Mouse (Mus musculus) kidney, postnatal 0 days (tissue): Measurements from ENCODE around the gene Rpap1. TPM values are rescaled to one million over a fixed set of nuclear protein-coding genes. Genes with fewer than 3 reads are reported as not detected.

ENCODE experiments used
- ATAC-seq: fragments of 200-750 bp; cut with Nextera tagmentation; replicated peaks from 2 replicates; pipeline ENCODE4 v1.8.0; 2017; ENCODE audit warnings: low read depth, moderate number of reproducible peaks, moderate TSS enrichment, moderate library complexity; ENCODE audit not compliant: low FRiP score
- DNase-seq: peaks from one replicate; pipeline ENCODE4 v3.0.0-alpha.2; 2016; ENCODE audit warnings: low spot score
- H3K27ac ChIP-seq: fragments of 300-500 bp; sonication (generic); 2 replicates; pipeline ENCODE4 v1.5.1; 2014; ENCODE audit warnings: mild to moderate bottlenecking
- H3K27me3 ChIP-seq: fragments of 300-500 bp; sonication (generic); 2 replicates; pipeline ENCODE4 v1.6.1; 2014; ENCODE audit warnings: low read length, mixed read lengths; ENCODE audit not compliant: insufficient read depth
- H3K36me3 ChIP-seq: fragments of 300-500 bp; sonication (generic); 2 replicates; pipeline ENCODE4 v1.6.1; 2014; ENCODE audit warnings: low read length, mixed read lengths; ENCODE audit not compliant: insufficient read depth
- H3K4me1 ChIP-seq: fragments of 300-500 bp; sonication (generic); replicated peaks from 2 replicates; pipeline ENCODE4 v1.6.1; 2014; ENCODE audit warnings: antibody characterized with exemption, low read length, mixed read lengths; ENCODE audit not compliant: insufficient read depth
- H3K4me2 ChIP-seq: fragments of 300-500 bp; sonication (generic); 2 replicates; pipeline ENCODE4 v1.6.1; 2014; ENCODE audit warnings: mild to moderate bottlenecking, low read length, moderate library complexity, mixed read lengths
- H3K4me3 ChIP-seq: fragments of 300-500 bp; sonication (generic); replicated peaks from 2 replicates; pipeline ENCODE4 v1.5.1; 2014; ENCODE audit warnings: low read depth, low read length
- H3K9ac ChIP-seq: fragments of 300-500 bp; sonication (generic); 2 replicates; pipeline ENCODE4 v1.6.1; 2014; ENCODE audit warnings: low read depth, low read length
- H3K9me3 ChIP-seq: fragments of 300-500 bp; sonication (generic); replicated peaks from 2 replicates; pipeline ENCODE4 v1.6.1; 2016; ENCODE audit warnings: low read length, inconsistent platforms, mixed read lengths
- CTCF ChIP-seq: IDR thresholded peaks from 2 replicates; pipeline ENCODE4 v1.5.1; 2016; ENCODE audit warnings: antibody characterized with exemption, low read depth, mild to moderate bottlenecking, moderate library complexity
- WGBS: fragments of 180-500 bp; shearing (Covaris S2); extraction: QIAGEN DNeasy Blood & Tissue Kit; methylation state at CpG from one replicate; pipeline ENCODE4 v1.1.7; 2014; 5-methylcytosine and 5-hydroxymethylcytosine counted together
- polyA plus RNA-seq: library from polyadenylated mRNA; unstranded; fragments of >200 nt; fragmentation: Nextera tagmentation; extraction: Ambion mirVana; gene quantifications from 2 replicates; pipeline ENCODE4 v1.2.1, GENCODE M21; 2015

Rpap1 gene
- polyA plus RNA-seq, 1 experiment from 2014 or later = 15.7 TPM

DNA sequence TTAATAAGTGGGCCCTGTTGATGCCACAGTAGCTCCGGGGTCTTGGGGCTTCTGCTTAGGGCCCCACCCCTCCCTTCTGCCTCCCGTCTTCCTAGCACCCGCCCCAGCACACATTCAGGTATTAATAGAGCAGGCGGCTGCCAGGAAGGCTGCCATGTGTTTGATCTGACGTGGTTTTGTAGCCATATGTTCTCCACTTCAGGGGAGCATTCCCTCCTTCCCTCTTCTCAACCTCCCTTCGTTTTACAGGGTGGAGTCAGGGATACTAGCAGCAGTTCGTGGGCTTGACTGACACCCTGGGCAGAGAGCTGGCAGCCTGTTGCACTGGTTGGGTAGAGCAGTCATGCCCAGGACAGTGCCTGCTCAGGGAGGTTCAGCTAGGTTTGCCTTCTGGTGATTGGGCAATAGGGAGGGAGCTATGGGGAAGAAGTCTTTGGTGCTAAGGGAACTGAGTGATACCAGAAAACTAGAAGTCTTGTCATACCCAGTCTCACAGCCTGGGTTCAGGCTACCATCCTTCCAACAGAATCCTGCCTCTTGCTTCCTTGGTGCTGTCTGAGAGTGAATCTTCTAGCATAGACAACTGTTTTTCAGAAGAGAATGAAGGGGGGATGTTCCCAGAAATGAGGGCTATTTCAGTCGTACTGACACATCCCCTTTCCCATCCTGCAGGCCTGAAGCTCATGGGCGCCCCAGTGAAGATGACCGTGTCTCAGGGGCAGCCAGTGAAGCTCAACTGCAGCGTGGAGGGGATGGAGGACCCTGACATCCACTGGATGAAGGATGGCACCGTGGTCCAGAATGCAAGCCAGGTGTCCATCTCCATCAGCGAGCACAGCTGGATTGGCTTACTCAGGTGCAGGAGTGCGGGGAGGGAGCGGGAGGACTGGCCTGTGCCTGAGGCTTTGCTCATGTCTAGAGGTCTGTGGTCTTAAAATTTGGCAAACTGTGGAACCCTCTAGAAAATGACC is 13.8 kb upstream of the Rpap1 start:
- no peak for DNase-seq
- 0 out of 2 replicates have a peak overlapping the region, but pooled peaks have one; percentile 23 for H3K9ac ChIP-seq
- WGBS = 62% methylated on average over 15 of the region's 15 CpGs
- 0 out of 2 replicates have a peak, but pooled peaks cover 5% of the 10 kb centered on the region for H3K4me1 ChIP-seq
- H3K9me3 ChIP-seq = no peaks in the 10 kb centered on the region
- peak overlapping the region; percentile 100 for H3K4me2 ChIP-seq
- no peak overlapping the region for H3K27ac ChIP-seq
- no peak overlapping the region for H3K4me3 ChIP-seq
- 0 out of 2 replicates have a peak, but pooled peaks cover 4% of the 10 kb centered on the region for H3K36me3 ChIP-seq
- TF ChIP-seq CTCF = no peak
- H3K27me3 ChIP-seq = no peaks in the 10 kb centered on the region
- no peak for ATAC-seq

DNA sequence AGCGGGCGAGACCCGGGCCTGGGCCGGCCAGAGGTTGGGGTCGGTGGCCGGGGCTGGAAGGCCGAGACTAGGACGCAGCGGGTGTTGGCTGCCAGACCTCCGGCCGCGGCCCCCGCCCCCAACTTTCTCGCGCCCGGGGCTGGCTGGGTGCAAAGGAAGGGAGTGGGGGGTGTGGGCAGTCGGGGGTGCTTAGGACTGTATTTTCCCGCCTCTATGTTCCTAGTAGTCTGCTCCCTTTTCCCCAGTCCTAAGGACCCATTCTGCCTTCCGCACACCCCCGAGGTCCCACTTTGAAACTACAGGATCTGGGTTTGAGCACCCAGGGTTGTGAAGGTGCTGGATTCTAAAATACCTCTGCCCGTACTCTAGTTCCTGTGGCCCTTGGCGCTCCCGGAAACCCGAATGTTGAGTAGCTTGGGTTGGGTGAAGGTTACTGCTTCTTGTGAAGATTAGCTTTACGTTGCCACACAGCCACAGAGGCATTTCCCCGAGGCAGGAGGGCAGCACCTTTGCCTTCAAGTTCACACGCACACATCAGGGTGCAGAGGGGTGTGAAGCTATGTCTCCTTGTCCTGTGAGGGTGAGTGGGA is 12.7 kb upstream of the Rpap1 start:
- Histone ChIP-seq H3K9me3 (no peaks in the 10 kb centered on the region), H3K4me1 (0 out of 2 replicates have a peak, but pooled peaks cover 5% of the 10 kb centered on the region), H3K4me3 (peak overlapping the region; percentile 74), H3K4me2 (peak overlapping the region; percentile 100), H3K36me3 (no peaks in the 10 kb centered on the region), H3K27me3 (no peaks in the 10 kb centered on the region), H3K27ac (no peak overlapping the region), H3K9ac (peak overlapping the region; percentile 74)
- WGBS = under 1% methylated on average over 27 of the region's 27 CpGs
- ATAC-seq (0 out of 2 replicates have a peak, but pooled peaks have one; percentile 3), DNase-seq (peak; percentile 8)
- no peak for TF ChIP-seq CTCF

DNA sequence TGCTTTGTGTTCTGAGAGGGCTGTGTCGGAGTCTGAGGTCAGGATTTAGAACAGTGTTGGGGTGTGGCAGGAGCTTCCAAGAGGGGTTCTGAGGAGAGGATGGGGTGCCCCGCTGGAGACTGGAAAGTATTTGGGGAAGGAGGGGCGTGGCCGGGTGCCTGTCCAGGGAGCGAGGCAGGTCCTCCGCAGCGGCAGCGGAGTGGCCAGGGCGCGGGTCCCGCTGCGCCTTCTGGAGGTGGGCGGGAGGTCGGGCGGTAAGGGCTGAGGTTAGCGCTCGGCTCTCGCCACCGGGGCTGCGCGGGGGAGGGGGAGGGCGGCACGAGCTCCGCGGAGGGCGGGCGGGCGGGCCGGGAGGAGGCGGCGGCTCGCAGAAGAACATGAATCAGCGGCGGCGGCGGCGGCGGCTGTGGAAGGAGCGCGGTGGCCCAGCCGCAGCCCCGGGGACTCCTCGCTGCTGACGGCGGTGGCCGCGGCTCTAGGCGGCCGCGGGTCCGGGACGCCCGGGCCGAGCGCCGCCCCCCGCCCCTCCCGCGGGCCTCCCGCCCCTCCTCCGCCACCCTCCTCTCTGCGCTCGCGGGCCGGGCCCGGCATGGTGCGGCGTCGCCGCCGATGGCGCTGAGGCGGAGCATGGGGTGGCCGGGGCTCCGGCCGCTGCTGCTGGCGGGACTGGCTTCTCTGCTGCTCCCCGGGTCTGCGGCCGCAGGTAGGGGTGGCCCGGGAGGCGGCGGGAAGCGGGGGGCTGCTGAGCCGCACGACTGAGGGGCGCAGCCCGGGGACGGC is 12.0 kb upstream of the Rpap1 start:
- Histone ChIP-seq H3K27me3 (no peaks in the 10 kb centered on the region), H3K9me3 (no peaks in the 10 kb centered on the region), H3K4me3 (peak overlapping the region; percentile 74), H3K4me2 (peak overlapping the region; percentile 100), H3K36me3 (no peaks in the 10 kb centered on the region), H3K4me1 (0 out of 2 replicates have a peak, but pooled peaks cover 5% of the 10 kb centered on the region), H3K9ac (peak overlapping the region; percentile 74), H3K27ac (no peak overlapping the region)
- DNase-seq (peak; percentile 47), ATAC-seq (peak; percentile 62)
- no peak for TF ChIP-seq CTCF
- under 1% methylated on average over 25 of the region's 89 CpGs for WGBS

DNA sequence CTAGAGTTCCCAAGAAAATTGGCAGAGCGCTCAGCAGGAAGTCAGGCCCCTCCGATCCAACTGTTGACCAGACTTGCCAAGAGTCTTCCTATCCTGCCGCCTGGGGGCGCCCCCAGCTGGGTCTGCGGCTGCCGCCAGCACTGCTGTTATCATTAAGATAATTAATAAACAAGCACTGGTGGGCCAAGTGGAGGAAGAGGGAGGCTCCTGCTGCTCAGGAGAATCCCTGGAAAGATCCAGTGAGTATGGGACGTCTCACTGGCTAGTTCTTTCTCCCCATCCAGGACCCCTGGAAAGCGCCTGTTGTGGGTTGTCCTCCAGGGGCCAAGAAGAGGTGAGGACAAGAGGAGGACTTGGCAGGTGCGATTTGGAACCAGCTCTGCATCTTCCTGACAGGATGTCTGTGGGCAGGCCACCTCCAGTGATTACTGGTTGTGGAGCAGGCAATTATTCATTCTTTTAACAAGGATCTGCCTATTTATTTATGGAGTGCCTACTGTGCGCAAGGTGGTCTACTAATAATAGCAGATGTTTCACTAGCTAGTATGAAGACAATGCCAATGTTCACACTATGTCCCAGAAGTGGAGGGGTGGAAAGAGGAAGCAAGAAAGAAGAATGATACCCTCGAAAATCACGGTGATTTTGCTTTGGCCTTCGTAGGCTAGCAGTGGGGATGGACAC is 11.1 kb upstream of the Rpap1 start:
- Histone ChIP-seq H3K4me3 (no peak overlapping the region), H3K36me3 (no peaks in the 10 kb centered on the region), H3K4me2 (no peak overlapping the region; the same call in 1 of the 2 replicates), H3K4me1 (0 out of 2 replicates have a peak, but pooled peaks cover 5% of the 10 kb centered on the region), H3K27ac (no peak overlapping the region), H3K27me3 (no peaks in the 10 kb centered on the region), H3K9me3 (no peaks in the 10 kb centered on the region), H3K9ac (no peak overlapping the region)
- ATAC-seq = no peak
- peak; percentile 71 for TF ChIP-seq CTCF
- peak; percentile 84 for DNase-seq
- 13% methylated on average over 13 of the region's 13 CpGs for WGBS

DNA sequence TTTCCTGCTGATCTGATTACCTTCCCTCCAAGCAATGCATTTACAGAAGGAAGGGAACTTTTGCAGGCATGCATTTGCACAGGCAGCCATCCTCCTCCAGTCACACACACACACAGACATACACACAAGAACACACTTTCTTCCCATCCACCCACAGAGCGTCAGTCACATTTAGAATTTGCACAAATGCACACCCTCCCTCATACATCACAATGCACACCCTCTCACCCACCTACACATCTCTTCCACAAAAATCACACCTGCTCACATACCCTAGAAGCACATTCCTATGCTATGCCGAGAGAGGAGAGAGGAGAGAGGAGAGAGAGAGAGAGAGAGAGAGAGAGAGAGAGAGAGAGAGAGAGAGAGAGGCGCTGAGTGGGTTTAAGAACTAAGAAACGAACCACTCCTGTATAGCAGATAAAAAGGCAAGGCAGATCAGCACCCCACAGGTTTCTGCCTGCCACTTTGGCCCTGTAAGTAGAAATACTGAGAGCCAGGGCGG is 10.0 kb upstream of the Rpap1 start, which contains the start of gene Tyro3:
Tyro3 (plus strand) TSS at position 455 of the 505 bp plus-strand sequence.
- Histone ChIP-seq H3K9ac (no peak within 1 kb of the TSS), H3K36me3 (no peaks in the 10 kb centered on the region), H3K9me3 (no peaks in the 10 kb centered on the region), H3K27me3 (no peaks in the 10 kb centered on the region), H3K4me3 (no peak within 1 kb of the TSS), H3K4me2 (no peak within 1 kb of the TSS; the same call in 1 of the 2 replicates), H3K4me1 (0 out of 2 replicates have a peak, but pooled peaks cover 5% of the 10 kb centered on the region), H3K27ac (no peak within 1 kb of the TSS)
- no peak for TF ChIP-seq CTCF
- 76% methylated on average over 5 of the region's 5 CpGs for WGBS
- ATAC-seq (no peak), DNase-seq (no peak)
